Mouse (Mus musculus): ENCODE measurements around the gene Tnni3.
A peak's percentile ranks its signal among the peaks of the same experiment; 100 is the strongest.
"Not testable (repeated sequence)": the region's sequence is repeated elsewhere in the genome, so short reads cannot be mapped to it uniquely, and the experiment has no call there.

Gene Tnni3

DNA sequence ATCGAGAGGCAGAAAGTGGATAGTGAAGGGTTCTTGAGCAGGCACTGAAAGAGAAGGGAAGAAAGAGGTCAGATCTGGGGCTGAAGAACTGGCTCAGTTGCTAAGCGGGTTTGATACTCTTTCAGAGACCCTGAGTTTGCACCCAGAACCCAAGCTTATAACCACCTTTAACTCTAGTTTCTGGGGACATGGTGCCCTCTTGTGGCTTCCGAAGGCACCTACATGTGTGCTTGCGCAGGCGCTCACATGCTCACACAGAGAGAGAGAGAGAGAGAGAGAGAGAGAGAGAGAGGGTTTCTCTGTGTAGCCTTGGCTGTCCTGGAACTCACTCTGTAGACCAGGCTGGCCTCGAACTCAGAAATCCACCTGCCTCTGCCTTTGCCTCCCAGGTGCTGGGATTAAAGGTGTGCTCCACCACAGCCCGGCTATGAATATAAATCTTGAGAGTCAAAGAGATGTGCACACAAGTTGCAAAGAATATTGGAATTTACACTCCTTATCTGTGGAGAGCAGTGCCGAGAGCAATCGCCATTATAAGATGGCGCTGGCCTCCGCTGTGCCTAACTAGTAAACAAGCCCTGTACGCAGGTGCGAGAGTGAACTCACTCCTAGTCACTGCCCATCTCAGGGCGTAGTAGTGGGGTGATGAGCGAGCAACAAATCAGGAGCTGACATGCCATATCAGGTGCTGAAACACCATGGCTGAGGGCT, at the start of gene Tnni3:
Gene Tnni3 (minus strand): TSS at position 18 of the 711 bp plus-strand sequence.
- DNase-seq = peak; percentile 69

GRCm38 (mm10) chr7:4572361-4572760, 48.3 kb upstream of the Tnni3 start:
- DNase-seq = not testable (repeated sequence)

GRCm38 (mm10) chr7:4562660-4563059, 38.6 kb upstream of the Tnni3 start:
- DNase-seq = no peak

- no peak for DNase-seq
Measured at GRCm38 (mm10) chr7:4557167-4557560, 33.1 kb upstream of the Tnni3 start.

DNA sequence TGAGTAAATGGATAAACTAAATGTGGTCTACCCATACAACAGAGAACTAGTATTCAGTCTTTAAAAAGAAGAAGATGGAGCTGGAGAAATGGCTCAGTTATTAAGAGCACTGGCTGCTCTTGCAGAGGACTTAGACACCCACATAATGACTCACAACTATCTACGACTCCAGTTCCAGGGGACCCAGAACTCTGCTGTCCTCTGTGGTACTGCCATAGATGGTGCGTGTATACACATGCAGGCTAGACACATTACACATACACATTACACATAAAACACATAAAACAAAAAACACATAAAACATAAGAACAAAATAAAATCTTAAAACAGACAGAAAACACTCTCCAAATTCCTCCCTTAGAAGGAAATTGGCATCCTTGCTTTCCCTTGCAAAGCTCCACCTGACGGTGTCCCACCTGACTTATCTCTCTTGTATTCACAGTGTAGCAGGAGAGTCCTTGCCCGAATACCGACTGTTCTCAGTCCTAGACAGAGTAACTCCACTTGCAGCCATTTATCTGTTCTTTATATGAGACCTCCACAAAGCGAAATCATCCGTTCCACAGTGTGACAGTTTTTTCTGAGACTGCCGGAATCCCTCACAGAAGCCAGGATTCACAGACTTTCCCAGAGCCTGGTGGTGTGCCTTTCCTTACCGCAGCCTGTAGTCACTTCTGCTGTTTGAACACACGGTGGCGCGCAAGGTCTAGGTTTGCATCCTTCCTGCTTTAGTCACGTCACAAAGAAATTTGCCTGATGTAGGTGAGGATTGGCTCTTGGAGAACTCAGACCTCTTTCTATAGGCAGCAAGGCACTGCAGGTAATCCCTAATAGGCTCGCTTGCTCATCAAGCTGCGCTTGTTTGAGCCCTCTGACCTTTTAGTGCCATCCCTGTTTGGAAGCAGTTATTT, 32.5 kb upstream of the Tnni3 start:
- peak; percentile 81 for DNase-seq

DNA sequence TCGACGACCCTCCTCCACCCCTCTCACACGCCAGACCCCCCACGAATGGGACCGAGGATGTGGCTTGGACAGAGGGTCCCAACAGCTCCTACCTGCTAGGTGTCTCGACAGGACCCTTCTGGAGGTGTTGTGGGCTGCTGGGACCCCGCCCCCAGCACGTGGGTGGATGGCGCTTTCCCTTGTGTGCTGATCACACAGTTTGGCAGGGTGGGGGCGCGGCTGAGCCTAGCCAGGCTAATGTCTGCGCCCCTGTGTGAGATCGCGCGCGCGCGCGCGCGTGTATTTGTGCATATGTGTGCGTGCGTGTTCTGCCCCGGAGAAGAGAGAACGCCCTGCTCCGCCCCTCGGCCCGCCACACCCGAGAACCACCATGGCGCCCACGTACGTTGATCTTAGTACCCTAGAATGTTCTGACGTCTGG, 23.2 kb upstream of the Tnni3 start, which contains the start of gene Syt5:
Gene Syt5 (minus strand): TSS at position 321 of the 421 bp plus-strand sequence.
- DNase-seq = no peak

GRCm38 (mm10) chr7:4546591-4547131, 22.6 kb upstream of the Tnni3 start:
- DNase-seq = peak; percentile 72

GRCm38 (mm10) chr7:4546050-4546449, 22.0 kb upstream of the Tnni3 start:
- no peak for DNase-seq

DNA sequence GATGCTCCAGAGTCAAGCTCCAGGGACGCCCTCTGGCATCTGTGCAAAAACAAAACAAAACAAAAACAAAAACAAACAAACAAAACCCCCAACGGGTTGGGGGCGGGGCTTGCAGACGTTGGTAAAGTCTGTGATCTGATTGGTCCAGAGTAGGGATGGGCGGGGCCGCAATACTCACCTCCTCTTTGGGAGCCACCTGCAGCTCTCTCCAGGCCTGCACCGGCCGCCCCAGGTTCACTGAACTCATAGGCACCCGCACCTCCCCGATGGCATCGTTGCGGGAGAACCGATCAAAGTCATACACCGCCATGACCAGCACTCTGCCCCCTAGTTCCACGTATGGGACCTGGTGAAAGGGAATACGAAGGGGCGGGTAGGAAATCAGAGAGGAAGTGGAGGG, 18.0 kb upstream of the Tnni3 start:
- DNase-seq = no peak

DNA sequence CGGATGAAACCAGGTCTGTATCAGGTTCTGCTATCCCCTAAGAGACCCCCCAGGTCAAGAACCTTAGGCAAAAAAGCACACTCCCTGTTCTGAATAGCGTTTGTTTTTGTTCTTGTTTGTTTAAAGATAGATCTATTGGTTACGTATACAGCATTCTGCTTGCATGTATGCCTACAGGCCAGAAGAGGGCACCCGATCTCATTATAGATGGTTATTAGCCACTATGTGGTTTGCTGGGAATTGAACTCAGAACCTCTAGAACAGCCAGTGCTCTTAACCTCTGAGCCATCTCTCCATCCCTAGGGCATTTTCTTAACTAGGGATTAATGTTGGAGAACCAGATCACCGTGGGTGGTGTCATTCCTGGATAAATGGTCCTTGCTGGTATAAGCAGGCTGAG, 17.3 kb upstream of the Tnni3 start:
- DNase-seq = no peak

- DNase-seq = no peak
Measured at GRCm38 (mm10) chr7:4539019-4539418, 15.0 kb upstream of the Tnni3 start.

DNA sequence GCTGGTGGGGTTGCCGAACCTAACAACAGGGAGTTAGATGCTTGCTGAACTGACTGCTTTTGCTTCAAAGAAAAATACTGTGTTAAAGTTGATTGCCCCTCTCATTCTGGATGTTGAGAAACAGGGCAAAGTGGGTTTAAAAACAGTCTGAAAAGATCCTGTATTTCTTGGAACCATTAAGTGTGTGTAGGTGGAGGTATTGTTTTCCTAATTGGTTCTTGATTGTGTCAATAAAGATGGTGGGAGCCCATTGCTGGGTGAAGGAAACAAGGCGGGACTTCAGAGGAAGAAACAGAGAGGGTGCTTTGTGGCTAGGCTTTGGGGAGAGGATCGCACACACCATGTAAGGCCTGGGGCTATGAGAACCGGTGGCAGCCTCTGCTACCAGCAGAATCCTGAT, 13.2 kb upstream of the Tnni3 start:
- DNase-seq = no peak

GRCm38 (mm10) chr7:4536369-4536768, 12.3 kb upstream of the Tnni3 start:
- no peak for DNase-seq

DNA sequence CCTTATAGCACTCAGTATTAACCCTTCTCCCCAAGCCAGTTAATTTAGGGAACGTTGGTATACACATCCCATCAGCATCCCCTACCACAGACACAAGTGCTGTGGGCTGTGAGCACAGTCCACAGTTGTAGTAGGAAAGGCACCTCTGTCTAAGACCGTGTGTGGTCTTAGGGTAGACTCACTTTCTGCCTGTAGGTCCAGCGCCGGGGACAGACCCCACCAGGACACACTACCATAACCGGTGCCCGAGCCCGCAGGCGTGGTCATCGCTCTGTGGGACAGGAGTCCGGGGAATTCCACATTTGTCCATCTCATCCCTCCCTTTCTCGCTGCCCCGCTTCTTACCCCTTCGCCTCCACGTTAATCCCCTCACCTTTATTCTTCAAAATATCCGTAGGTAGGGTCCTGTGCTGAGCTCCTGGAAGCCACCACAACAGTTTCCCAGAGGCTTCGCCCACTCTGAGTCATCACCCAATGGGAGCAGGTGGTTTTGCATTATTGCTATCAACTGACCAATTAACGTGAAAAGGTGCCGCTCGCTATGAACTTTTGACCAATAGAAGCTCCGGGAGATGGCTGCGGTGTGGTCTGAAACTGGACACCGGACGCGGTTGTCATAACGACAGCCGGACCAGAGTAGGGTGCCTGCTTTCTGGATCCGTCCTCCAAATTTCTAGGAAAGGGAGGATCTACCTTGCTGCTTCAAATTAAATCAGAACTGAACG, 8.1 kb upstream of the Tnni3 start, which contains the start of gene Dnaaf3:
Gene Dnaaf3 (minus strand): TSS at position 449 of the 725 bp plus-strand sequence.
- peak; percentile 77 for DNase-seq

- not testable (repeated sequence) for DNase-seq
Measured at GRCm38 (mm10) chr7:4530166-4530565, 6.1 kb upstream of the Tnni3 start.

GRCm38 (mm10) chr7:4527302-4527689, 3.3 kb upstream of the Tnni3 start:
- no peak for DNase-seq

DNA sequence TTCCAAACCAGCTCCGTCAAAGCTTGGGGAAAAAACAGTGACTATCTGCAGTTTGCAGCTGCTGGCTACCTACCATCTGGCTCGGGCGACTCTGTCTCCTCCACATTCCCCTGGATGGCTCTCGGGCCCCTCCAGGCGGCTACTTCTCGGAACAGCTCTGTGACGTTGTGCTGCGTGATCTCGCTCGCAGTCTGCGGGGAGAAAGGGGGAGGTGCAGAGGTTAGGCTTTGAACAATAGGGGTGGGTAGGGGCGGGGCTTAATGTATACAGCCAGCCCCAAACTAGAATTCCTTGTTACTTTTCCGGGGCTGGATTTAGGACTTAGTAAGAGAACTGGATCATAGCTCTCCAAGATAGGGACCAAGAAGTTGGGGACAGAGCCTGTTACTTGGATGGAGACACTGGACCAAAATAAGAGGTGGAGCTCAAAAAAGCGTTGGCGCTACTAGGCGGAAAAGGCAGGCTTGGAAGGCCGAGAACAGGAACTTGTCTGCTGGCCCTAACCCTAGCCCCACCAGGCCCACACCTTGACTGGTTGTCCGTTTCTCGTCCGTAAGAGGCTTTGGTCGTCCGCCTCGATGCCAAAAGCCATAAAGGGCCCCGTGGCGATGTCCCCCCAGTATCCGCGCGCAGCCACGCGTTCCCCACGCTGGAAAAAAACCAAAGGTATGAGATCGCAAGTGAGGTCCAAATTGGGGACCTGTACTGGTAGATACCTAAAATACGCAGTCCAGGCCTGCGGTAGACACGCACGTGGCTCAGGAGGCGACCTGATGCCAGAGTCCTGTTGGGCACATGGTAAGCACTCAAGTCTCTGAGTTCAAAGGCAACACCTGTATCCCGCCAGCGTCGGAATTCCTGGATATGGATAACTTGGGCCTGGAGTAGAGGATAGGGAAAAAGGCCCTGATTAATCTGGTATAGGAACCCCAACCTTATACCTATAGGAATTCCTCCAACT, 2.6 kb upstream of the Tnni3 start:
- peak; percentile 92 for DNase-seq

- no peak for DNase-seq
Measured at GRCm38 (mm10) chr7:4523205-4524130, 561 bp downstream of the Tnni3 start.

DNA sequence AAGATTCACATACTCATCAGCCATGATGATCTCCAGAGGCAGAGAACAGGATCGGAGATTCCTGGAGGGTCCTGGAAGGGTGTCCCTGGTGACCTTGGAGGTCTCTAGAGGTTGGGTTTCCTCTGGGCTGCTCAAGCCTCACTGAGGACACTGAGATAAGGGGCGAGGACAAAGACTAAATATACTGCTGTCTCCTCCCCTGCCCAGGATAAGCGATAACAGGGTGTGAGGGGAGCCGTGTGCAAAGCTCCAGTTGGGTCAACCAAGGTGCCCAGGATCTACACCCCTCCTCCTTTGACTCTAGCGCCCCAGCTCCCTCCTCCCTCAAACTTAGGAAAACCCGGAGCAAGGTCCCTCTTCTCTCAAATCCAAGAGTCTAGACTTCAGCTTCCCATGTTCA, 1.7 kb downstream of the Tnni3 start:
- no peak for DNase-seq

DNA sequence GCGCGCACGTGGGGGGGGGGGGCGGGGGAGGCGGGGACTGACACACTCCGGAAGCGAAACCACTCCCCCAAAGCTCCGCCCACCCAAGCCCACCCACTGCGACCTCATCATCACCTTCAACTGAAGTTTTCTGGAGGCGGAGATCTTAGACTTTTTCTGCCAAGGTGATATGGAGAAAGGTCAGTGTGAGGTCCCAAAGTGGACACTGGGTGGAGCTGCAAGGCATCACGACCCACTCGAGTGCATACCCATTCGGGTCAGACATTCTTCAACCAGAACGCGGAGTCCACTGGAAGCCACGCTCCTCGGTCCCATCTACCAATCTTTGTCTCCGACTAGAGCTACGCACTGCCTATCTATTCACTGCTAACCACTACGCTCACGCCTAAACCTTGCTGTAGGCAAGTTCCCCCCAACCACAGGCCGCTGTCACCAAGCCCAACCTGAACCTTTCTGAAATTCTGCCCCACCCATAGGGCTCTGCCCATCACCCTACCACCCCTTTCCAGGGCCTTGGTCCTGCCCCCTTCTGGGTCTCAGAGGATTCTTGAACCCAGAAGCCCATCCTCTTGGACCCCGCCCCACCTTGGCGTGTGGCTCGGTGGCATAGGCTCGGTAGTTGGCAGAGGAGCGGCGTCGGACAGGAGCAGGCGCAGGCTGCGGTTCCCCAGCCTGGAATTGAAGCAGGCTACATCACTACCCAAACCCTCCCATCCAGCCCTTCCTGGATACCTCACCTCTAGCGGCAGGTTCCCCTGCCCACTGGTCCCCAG, 2.6 kb downstream of the Tnni3 start:
- DNase-seq = no peak
